Mouse (Mus musculus): ENCODE results near the gene Mzf1. TPM values are rescaled to one million over a fixed set of nuclear protein-coding genes. Genes with fewer than 3 reads are reported as not detected.

The Mzf1 gene
- total and polyA plus RNA-seq, 3 experiments = 0.07 to 0.22 TPM; not detected in 1

GRCm38 (mm10) chr7:13037366-13037765 is 17.2 kb downstream of the Mzf1 start:
- peaks cover 68% of the 10 kb centered on the region for H3K4me1 ChIP-seq (ENCODE audit: insufficient read depth, low read depth, low read length)
- ATAC-seq (ENCODE audit: extremely low read depth, insufficient number of reproducible peaks, low FRiP score, poor library complexity, severe bottlenecking) = no peak

DNA sequence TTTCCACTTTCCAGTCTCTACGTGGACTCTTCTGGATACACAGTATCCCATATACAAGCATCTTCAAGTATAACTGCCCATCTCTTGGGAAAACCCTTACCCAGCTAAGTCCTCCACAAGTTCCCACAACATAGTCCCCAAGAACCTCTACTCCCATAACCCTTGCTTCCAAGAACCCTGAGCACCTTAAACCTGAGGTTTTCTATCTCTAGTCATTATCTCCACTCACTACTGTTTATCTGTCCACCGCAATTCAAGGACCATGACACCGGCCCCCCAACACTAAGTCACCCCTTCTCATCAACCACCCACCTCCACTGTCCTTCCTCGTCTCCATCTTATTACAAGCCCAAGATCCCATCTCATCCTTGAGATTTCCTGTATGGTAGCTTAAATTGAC is 17.8 kb downstream of the Mzf1 start:
- no peak for DNase-seq (ENCODE audit: low spot score)
- no peak for ATAC-seq (ENCODE audit: extremely low read depth, insufficient number of reproducible peaks, low FRiP score, poor library complexity, severe bottlenecking)
- Histone ChIP-seq H3K27me3 (ENCODE audit: insufficient read depth, low read length) (no peaks in the 10 kb centered on the region), H3K36me3 (replicated peaks) (peaks cover 60% of the 10 kb centered on the region), H3K4me1 (ENCODE audit: insufficient read depth, low read depth, low read length) (peaks cover 73% of the 10 kb centered on the region), H3K4me3 (ENCODE audit: low read depth, low read length) (peak overlapping the region; percentile 85), H3K9me3 (replicated peaks) (no peaks in the 10 kb centered on the region)
- TF ChIP-seq POLR2AphosphoS5 (IDR thresholded peaks at IDR 0.05; ENCODE audit: insufficient replicate concordance, low read depth, low read length) (no peak), CTCF (IDR thresholded peaks at IDR 0.05; ENCODE audit: low read depth, low read length) (no peak), TAL1 (conservative IDR thresholded peaks at IDR 0.05; ENCODE audit: low read depth, low read length) (no peak), GATA1 (IDR thresholded peaks at IDR 0.05; ENCODE audit: borderline replicate concordance, low read length) (no peak), GATA2 (IDR thresholded peaks at IDR 0.05; ENCODE audit: borderline replicate concordance, low read depth, low read length) (no peak)

More at GRCm38 (mm10) chr7:13037366-13037765, 17.2 kb downstream of the Mzf1 start:
- H3K4me3 ChIP-seq (ENCODE audit: low read depth, low read length) = peak overlapping the region; percentile 85
- H3K36me3 ChIP-seq (replicated peaks) = peaks cover 55% of the 10 kb centered on the region
- H3K27me3 ChIP-seq (ENCODE audit: insufficient read depth, low read length) = no peaks in the 10 kb centered on the region
- no peak for TF ChIP-seq TAL1 (conservative IDR thresholded peaks at IDR 0.05; ENCODE audit: low read depth, low read length)
- TF ChIP-seq GATA2 (IDR thresholded peaks at IDR 0.05; ENCODE audit: borderline replicate concordance, low read depth, low read length) = no peak
- H3K9me3 ChIP-seq (replicated peaks) = no peaks in the 10 kb centered on the region
- DNase-seq (ENCODE audit: low spot score) = peak; percentile 16

DNA sequence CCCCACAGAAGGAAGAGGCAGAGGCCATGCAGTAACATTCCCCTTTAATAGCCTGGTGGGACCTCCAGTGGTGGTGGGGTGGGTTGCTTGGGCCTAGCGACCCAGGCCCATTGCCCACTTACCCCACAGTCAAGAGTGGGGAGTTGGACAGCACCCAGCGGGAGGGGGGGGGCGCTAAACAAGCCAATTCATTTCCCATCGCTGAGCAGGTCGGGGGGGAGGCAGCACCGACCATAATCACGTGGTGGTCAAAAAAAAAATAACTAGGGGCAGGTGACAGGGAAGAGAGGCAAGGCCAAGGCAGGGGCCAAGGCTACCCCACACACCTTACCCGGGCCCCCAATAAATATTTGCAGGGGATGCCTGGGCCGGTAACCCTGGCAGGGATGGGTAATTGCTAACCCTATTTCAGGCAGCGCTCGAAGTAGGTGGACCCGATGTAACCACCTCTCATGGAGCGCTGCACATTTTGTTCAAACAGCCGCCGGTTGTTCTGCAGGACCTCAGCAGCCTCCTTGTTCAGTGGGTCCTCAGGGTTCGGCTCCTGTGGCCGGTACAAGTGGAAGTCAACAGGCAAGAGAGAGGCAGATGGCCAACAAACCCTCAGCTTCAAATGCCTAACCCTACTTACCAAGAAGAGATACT is 19.2 kb downstream of the Mzf1 start:
- Histone ChIP-seq H3K9me3 (replicated peaks) (no peaks in the 10 kb centered on the region), H3K27me3 (ENCODE audit: insufficient read depth, low read length) (no peaks in the 10 kb centered on the region), H3K36me3 (replicated peaks) (peaks cover 64% of the 10 kb centered on the region), H3K4me3 (ENCODE audit: low read depth, low read length) (peak overlapping the region; percentile 83), H3K4me1 (ENCODE audit: insufficient read depth, low read depth, low read length) (peaks cover 74% of the 10 kb centered on the region)
- DNase-seq (ENCODE audit: low spot score) (no peak), ATAC-seq (ENCODE audit: extremely low read depth, insufficient number of reproducible peaks, low FRiP score, poor library complexity, severe bottlenecking) (no peak)
- no peak for TF ChIP-seq TAL1 (conservative IDR thresholded peaks at IDR 0.05; ENCODE audit: low read depth, low read length)

DNA sequence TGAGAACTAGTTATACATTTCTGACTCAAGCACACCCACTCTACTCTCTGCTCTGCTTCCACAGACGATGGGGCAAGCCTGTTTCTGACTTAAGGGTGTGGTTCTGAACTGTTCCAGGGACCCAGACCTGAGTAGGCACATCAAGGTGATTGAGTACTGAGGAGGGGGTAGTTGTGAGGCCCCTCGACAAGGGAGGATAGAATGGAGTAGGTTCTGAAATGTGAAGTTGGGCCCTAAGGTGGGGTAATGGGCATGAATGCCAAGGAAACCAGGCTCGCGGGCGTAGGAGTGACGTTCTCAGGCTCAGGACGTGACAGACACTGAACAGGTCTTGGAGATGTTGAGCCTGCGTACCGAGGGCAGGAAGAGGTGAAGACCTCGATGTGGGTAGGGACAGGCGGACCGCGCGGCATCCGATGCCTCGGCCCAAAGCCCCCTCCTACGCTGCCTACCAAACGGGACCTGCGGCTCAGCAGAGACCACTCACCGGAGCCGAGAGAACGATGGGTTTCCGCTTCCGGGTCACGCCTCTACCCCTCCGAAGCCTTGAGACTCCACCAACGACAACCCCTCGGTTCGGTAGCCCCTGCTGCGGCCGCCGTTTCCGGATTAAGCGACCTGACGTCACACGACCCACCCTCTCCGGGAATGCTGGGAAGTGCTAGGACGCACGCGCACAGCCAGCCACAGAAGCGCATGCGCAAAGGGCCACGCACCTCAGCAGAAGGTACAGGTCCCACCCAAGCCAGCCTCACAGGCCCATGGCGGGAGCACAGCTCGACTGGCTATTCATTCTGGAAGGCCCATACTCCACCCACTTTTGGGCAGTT is 20.2 kb downstream of the Mzf1 start, which contains the start of gene Chmp2a:
Chmp2a (minus strand) TSS at position 660 of the 830 bp plus-strand sequence.
- peak; percentile 73 for ATAC-seq (ENCODE audit: extremely low read depth, insufficient number of reproducible peaks, low FRiP score, poor library complexity, severe bottlenecking)
- TF ChIP-seq POLR2AphosphoS5 (IDR thresholded peaks at IDR 0.05; ENCODE audit: insufficient replicate concordance, low read depth, low read length) (peak; percentile 94; the same call in 1 of the 2 replicates), TAL1 (conservative IDR thresholded peaks at IDR 0.05; ENCODE audit: low read depth, low read length) (no peak), GATA2 (IDR thresholded peaks at IDR 0.05; ENCODE audit: borderline replicate concordance, low read depth, low read length) (no peak)
- Histone ChIP-seq H3K36me3 (replicated peaks) (peaks cover 73% of the 10 kb centered on the region), H3K9me3 (replicated peaks) (no peaks in the 10 kb centered on the region), H3K4me1 (ENCODE audit: insufficient read depth, low read depth, low read length) (peaks cover 73% of the 10 kb centered on the region), H3K27me3 (ENCODE audit: insufficient read depth, low read length) (no peaks in the 10 kb centered on the region), H3K4me3 (ENCODE audit: low read depth, low read length) (peak within 1 kb of the TSS; percentile 83)
- DNase-seq (ENCODE audit: low spot score) = peak; percentile 93

- TF ChIP-seq GATA1 (IDR thresholded peaks at IDR 0.05; ENCODE audit: borderline replicate concordance, low read length) (no peak), POLR2AphosphoS5 (IDR thresholded peaks at IDR 0.05; ENCODE audit: insufficient replicate concordance, low read depth, low read length) (peak; percentile 29; the same call in 1 of the 2 replicates), GATA2 (IDR thresholded peaks at IDR 0.05; ENCODE audit: borderline replicate concordance, low read depth, low read length) (no peak), TAL1 (conservative IDR thresholded peaks at IDR 0.05; ENCODE audit: low read depth, low read length) (no peak), CTCF (IDR thresholded peaks at IDR 0.05; ENCODE audit: low read depth, low read length) (no peak)
- Histone ChIP-seq H3K4me1 (ENCODE audit: insufficient read depth, low read depth, low read length) (peaks cover 73% of the 10 kb centered on the region), H3K4me3 (ENCODE audit: low read depth, low read length) (peak overlapping the region; percentile 83), H3K27me3 (ENCODE audit: insufficient read depth, low read length) (no peaks in the 10 kb centered on the region), H3K9me3 (replicated peaks) (no peaks in the 10 kb centered on the region), H3K36me3 (replicated peaks) (peaks cover 80% of the 10 kb centered on the region)
- DNase-seq (ENCODE audit: low spot score) (no peak), ATAC-seq (ENCODE audit: extremely low read depth, insufficient number of reproducible peaks, low FRiP score, poor library complexity, severe bottlenecking) (no peak)
Measured at GRCm38 (mm10) chr7:13033451-13034147, 21.0 kb downstream of the Mzf1 start.

DNA sequence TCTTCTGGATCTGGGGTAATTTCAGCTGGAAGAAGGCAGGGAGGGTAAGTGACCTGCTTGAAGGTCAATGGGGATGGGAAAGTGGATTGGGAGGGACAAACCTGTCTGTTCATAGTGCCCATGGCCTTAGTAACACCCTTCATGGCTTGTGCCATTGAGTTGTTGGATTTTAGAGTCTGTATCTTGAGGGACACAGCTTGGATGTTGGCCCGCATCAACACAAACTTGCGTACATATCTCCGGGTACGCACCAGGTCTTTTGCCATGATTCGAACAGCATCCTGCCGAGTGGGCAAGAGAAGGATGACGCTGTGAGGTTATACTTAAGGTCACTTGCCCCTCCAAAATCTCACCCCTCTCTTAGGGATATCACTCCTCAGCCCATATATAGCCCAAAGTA is 22.0 kb downstream of the Mzf1 start:
- ATAC-seq (ENCODE audit: extremely low read depth, insufficient number of reproducible peaks, low FRiP score, poor library complexity, severe bottlenecking) (no peak), DNase-seq (ENCODE audit: low spot score) (no peak)
- Histone ChIP-seq H3K4me1 (ENCODE audit: insufficient read depth, low read depth, low read length) (peaks cover 80% of the 10 kb centered on the region), H3K9me3 (replicated peaks) (no peaks in the 10 kb centered on the region), H3K36me3 (replicated peaks) (peaks cover 91% of the 10 kb centered on the region), H3K27me3 (ENCODE audit: insufficient read depth, low read length) (no peaks in the 10 kb centered on the region), H3K4me3 (ENCODE audit: low read depth, low read length) (no peak overlapping the region)
- TF ChIP-seq TAL1 (conservative IDR thresholded peaks at IDR 0.05; ENCODE audit: low read depth, low read length) (no peak), GATA1 (IDR thresholded peaks at IDR 0.05; ENCODE audit: borderline replicate concordance, low read length) (no peak), POLR2AphosphoS5 (IDR thresholded peaks at IDR 0.05; ENCODE audit: insufficient replicate concordance, low read depth, low read length) (no peak; the same call in 1 of the 2 replicates), GATA2 (IDR thresholded peaks at IDR 0.05; ENCODE audit: borderline replicate concordance, low read depth, low read length) (no peak), CTCF (IDR thresholded peaks at IDR 0.05; ENCODE audit: low read depth, low read length) (no peak)
